Mouse (Mus musculus): ENCODE data around the gene Apbb2. TPM values are rescaled to one million over a fixed set of nuclear protein-coding genes. Genes with fewer than 3 reads are reported as not detected.

The Apbb2 gene
- polyA plus RNA-seq, 1 experiment from 2014 or later: 5.6 TPM

DNA sequence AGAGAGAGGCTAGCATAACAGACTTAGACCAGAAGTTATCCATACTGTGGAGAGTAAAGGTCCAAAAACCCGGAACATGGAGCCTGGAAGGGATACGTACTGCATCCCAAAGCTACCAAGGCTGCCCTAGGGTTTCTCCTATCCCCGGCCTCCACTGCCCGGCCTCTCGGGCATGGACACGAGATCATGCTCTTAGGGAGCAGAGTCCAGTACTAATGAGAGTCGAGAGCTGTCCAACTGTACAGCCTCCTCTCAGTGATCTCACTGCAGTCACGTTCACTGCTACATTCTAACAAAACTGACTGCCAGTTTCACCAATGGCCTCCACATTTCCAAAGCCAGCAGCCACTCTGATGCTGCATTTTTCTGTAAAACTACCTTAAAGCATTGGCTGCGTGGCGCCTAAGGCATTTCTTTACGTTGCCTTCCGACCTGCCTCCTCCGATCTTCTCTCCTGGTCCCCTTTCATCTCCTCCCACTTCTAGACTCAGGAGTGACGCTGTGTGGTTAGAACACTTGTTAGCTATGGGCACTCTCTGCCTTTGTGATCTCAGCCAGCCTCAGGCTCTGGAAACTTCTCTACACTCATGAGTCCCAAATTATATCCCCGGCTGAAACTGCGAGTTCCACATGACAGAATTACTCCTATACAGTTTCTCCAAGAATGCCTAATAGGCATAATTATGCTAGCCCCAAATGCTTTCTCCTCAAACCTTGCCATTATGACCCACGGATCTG lies 36.1 kb downstream of the Apbb2 start:
- Histone ChIP-seq H3K27ac (ENCODE audit: low read depth) (no peak overlapping the region), H3K4me1 (ENCODE audit: insufficient read depth) (peaks cover 3% of the 10 kb centered on the region; the same call in 1 of the 2 replicates), H3K4me2 (ENCODE audit: low read depth, low read length) (no peak overlapping the region), H3K27me3 (ENCODE audit: insufficient read depth, low read length) (no peaks in the 10 kb centered on the region), H3K9ac (replicated peaks) (no peak overlapping the region), H3K36me3 (replicated peaks; ENCODE audit: insufficient read depth, low read length) (no peaks in the 10 kb centered on the region), H3K9me3 (ENCODE audit: low read length) (no peaks in the 10 kb centered on the region), H3K4me3 (ENCODE audit: low read depth, low read length) (no peak overlapping the region)
- TF ChIP-seq EP300 (IDR thresholded peaks at IDR 0.05; ENCODE audit: low read depth) (no peak), CTCF (IDR thresholded peaks at IDR 0.05; ENCODE audit: low read depth) (no peak)
- DNase-seq (no peak), ATAC-seq (peak; percentile 31; the same call in 1 of the 2 replicates)
- 71% methylated on average over 17 of the region's 17 CpGs for WGBS (ENCODE audit: insufficient replicate concordance)

DNA sequence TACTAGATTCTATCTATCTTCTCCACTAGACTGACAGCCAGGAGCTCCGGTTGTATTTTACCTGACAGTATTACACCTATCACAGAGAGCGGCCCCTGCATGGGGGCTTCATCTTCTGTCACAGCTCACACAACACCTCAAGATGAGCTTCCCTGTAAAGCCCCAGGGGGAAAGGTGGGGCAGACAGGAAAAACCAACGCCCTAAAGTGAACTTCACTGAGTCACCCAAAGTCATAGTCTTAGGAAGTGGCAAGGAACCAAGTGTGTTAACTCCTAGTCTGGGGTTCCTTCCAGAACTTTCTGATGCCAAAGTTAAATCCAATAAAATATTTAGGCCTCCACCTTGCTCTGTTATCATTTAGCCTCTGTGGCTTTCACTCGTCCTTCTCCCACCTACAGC lies 39.5 kb downstream of the Apbb2 start:
- H3K9me3 ChIP-seq (ENCODE audit: low read length): no peaks in the 10 kb centered on the region

DNA sequence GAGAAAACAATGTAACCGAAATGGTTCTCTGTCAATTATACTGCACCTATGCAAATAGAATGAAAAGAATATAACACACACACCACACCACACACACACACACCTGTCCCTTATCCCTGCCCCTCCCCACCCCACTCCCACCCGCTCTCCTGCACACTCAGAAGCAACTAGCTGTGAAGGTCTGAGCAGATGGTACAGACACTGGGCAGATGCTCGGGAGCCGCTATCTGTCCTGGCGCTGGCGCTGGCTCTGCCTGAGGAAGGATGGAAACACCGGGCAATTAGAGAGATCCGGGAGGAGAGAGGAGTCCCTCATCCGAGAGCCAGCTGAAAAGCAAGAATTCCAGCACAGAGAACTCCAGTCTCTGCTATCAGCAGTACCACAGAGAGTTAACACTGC lies 42.3 kb downstream of the Apbb2 start:
- Histone ChIP-seq H3K9ac (replicated peaks) (no peak overlapping the region), H3K4me2 (ENCODE audit: low read depth, low read length) (no peak overlapping the region), H3K27me3 (ENCODE audit: insufficient read depth, low read length) (no peaks in the 10 kb centered on the region), H3K27ac (ENCODE audit: low read depth) (no peak overlapping the region), H3K9me3 (ENCODE audit: low read length) (no peaks in the 10 kb centered on the region), H3K4me1 (ENCODE audit: insufficient read depth) (peaks cover 2% of the 10 kb centered on the region; the same call in 1 of the 2 replicates), H3K4me3 (ENCODE audit: low read depth, low read length) (no peak overlapping the region), H3K36me3 (replicated peaks; ENCODE audit: insufficient read depth, low read length) (no peaks in the 10 kb centered on the region)
- no peak for ATAC-seq
- no peak for DNase-seq
- WGBS (ENCODE audit: insufficient replicate concordance): 69% methylated on average over 9 of the region's 9 CpGs
- no peak for TF ChIP-seq CTCF (IDR thresholded peaks at IDR 0.05; ENCODE audit: low read depth)

More for the DNA sequence above, 39.5 kb downstream of the Apbb2 start:
- no peaks in the 10 kb centered on the region for H3K27me3 ChIP-seq (ENCODE audit: insufficient read depth, low read length)
- H3K9ac ChIP-seq (replicated peaks): no peak overlapping the region
- H3K4me3 ChIP-seq (ENCODE audit: low read depth, low read length): no peak overlapping the region
- WGBS (ENCODE audit: insufficient replicate concordance): 71% methylated on average over 4 of the region's 4 CpGs
- no peaks in the 10 kb centered on the region for H3K36me3 ChIP-seq (replicated peaks; ENCODE audit: insufficient read depth, low read length)
- ATAC-seq (no peak), DNase-seq (no peak)
- no peak overlapping the region for H3K4me2 ChIP-seq (ENCODE audit: low read depth, low read length)
- H3K27ac ChIP-seq (ENCODE audit: low read depth): no peak overlapping the region
- H3K4me1 ChIP-seq (ENCODE audit: insufficient read depth): peaks cover 5% of the 10 kb centered on the region; the same call in 1 of the 2 replicates
- TF ChIP-seq CTCF (IDR thresholded peaks at IDR 0.05; ENCODE audit: low read depth) (no peak), EP300 (IDR thresholded peaks at IDR 0.05; ENCODE audit: low read depth) (no peak)

- 76% methylated on average over 13 of the region's 13 CpGs for WGBS (ENCODE audit: insufficient replicate concordance)
Measured at GRCm38 (mm10) chr5:66575148-66575547, 43.4 kb downstream of the Apbb2 start.

GRCm38 (mm10) chr5:66573266-66573665 lies 45.3 kb downstream of the Apbb2 start:
- H3K4me2 ChIP-seq (ENCODE audit: low read depth, low read length): no peak overlapping the region
- no peaks in the 10 kb centered on the region for H3K9me3 ChIP-seq (ENCODE audit: low read length)
- ATAC-seq: no peak
- H3K4me3 ChIP-seq (ENCODE audit: low read depth, low read length): no peak overlapping the region
- 65% methylated on average over 4 of the region's 4 CpGs for WGBS (ENCODE audit: insufficient replicate concordance)
- H3K27ac ChIP-seq (ENCODE audit: low read depth): no peak overlapping the region
- TF ChIP-seq CTCF (IDR thresholded peaks at IDR 0.05; ENCODE audit: low read depth): no peak
- TF ChIP-seq EP300 (IDR thresholded peaks at IDR 0.05; ENCODE audit: low read depth): no peak
- no peak for DNase-seq
- H3K27me3 ChIP-seq (ENCODE audit: insufficient read depth, low read length): no peaks in the 10 kb centered on the region
- H3K9ac ChIP-seq (replicated peaks): no peak overlapping the region
- H3K4me1 ChIP-seq (ENCODE audit: insufficient read depth): peaks cover 6% of the 10 kb centered on the region; the same call in 1 of the 2 replicates
- no peaks in the 10 kb centered on the region for H3K36me3 ChIP-seq (replicated peaks; ENCODE audit: insufficient read depth, low read length)

More at GRCm38 (mm10) chr5:66575148-66575547, 43.4 kb downstream of the Apbb2 start:
- no peak for DNase-seq
- no peak overlapping the region for H3K27ac ChIP-seq (ENCODE audit: low read depth)
- H3K9me3 ChIP-seq (ENCODE audit: low read length): no peaks in the 10 kb centered on the region
- H3K4me1 ChIP-seq (ENCODE audit: insufficient read depth): peaks cover 2% of the 10 kb centered on the region; the same call in 1 of the 2 replicates
- H3K27me3 ChIP-seq (ENCODE audit: insufficient read depth, low read length): no peaks in the 10 kb centered on the region
- no peaks in the 10 kb centered on the region for H3K36me3 ChIP-seq (replicated peaks; ENCODE audit: insufficient read depth, low read length)
- H3K4me3 ChIP-seq (ENCODE audit: low read depth, low read length): no peak overlapping the region
- no peak overlapping the region for H3K4me2 ChIP-seq (ENCODE audit: low read depth, low read length)
- TF ChIP-seq CTCF (IDR thresholded peaks at IDR 0.05; ENCODE audit: low read depth) (no peak), EP300 (IDR thresholded peaks at IDR 0.05; ENCODE audit: low read depth) (no peak)
- ATAC-seq: no peak
- H3K9ac ChIP-seq (replicated peaks): no peak overlapping the region

DNA sequence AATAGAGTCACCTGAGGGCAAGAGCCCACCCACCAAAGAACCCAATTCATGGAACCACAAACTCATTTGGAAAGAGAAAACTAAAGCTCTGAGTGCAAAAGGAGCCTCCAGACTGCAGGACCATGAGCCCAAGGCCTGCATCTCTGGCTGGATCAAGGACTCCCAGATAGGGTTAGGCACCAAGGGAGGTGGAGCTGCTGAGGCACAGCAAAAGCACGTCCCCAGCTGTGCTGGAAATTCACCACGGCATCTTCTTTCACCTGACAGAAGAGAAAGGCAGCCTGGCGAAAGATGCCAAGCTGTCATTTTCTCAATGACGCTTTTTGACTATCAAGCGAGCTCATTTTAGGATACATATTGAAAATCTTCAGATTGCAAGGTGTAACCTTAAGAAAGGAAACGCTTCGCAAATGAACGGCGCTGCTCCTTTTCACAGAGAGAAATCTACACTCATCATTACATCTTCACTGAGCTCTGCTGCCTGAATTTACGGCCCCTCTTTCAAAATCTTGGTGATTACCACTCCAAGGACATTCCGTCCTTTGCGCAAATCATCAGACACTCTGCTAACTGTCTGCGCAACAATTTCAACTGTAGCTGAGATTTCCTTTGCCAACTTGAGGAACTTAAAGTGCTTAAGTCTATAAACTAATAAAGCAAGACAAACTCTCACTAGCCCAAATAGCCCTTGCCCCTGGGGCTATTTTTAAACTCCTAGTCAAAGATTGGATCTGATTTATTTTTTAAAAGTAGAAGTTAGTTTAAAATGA lies 46.3 kb downstream of the Apbb2 start:
- no peak for ATAC-seq
- H3K4me3 ChIP-seq (ENCODE audit: low read depth, low read length): no peak overlapping the region
- TF ChIP-seq CTCF (IDR thresholded peaks at IDR 0.05; ENCODE audit: low read depth): no peak
- TF ChIP-seq EP300 (IDR thresholded peaks at IDR 0.05; ENCODE audit: low read depth): no peak
- no peak overlapping the region for H3K4me2 ChIP-seq (ENCODE audit: low read depth, low read length)
- no peak overlapping the region for H3K9ac ChIP-seq (replicated peaks)
- H3K36me3 ChIP-seq (replicated peaks; ENCODE audit: insufficient read depth, low read length): no peaks in the 10 kb centered on the region
- H3K27me3 ChIP-seq (ENCODE audit: insufficient read depth, low read length): no peaks in the 10 kb centered on the region
- H3K27ac ChIP-seq (ENCODE audit: low read depth): no peak overlapping the region
- no peak for DNase-seq
- WGBS (ENCODE audit: insufficient replicate concordance): 81% methylated on average over 13 of the region's 13 CpGs
- H3K4me1 ChIP-seq (ENCODE audit: insufficient read depth): peaks cover 6% of the 10 kb centered on the region; the same call in 1 of the 2 replicates
- H3K9me3 ChIP-seq (ENCODE audit: low read length): no peaks in the 10 kb centered on the region

All from liver, postnatal 0 days (tissue).